9 mouse cellular contexts compared by ENCODE assay signal in genomic region chr17:65864742-65865141, GRCm38 (mm10). TPM values are rescaled to one million over a fixed set of nuclear protein-coding genes. Genes with fewer than 3 reads are reported as not detected.
DNase-seq lines count a peak whose midpoint lies in the region; ATAC-seq lines count a peak whose summit lies in the region.
"Had no signal": no experiment of that assay in that cellular context is flagged by ENCODE, and none has a peak within 500 bp of the region (broad histone marks: within the 10 kb centered on the region; RNA-seq: fewer than 3 reads in every experiment).

No protein-coding gene starts in this region.

- H3K27ac ChIP-seq in hindbrain, embryonic 11.5 days (ENCODE audit: low read depth, low read length) = no peak overlapping the region
- no peak overlapping the region for H3K27ac ChIP-seq in hindbrain, embryonic 13.5 days
- H3K27ac ChIP-seq in forebrain, embryonic 16.5 days (ENCODE audit: low read length) = no peak overlapping the region
- H3K27ac ChIP-seq: macrophage had no signal

- no peak overlapping the region for H3K4me2 ChIP-seq in hindbrain, embryonic 11.5 days (replicated peaks; ENCODE audit: low read depth, low read length)
- no peak overlapping the region for H3K4me2 ChIP-seq in hindbrain, embryonic 13.5 days
- H3K4me2 ChIP-seq in forebrain, embryonic 16.5 days (ENCODE audit: low read length) = no peak overlapping the region

- H3K4me1 ChIP-seq in hindbrain, embryonic 11.5 days (replicated peaks; ENCODE audit: control insufficient read depth, insufficient read depth, low read length) = no peaks in the 10 kb centered on the region
- H3K4me1 ChIP-seq in hindbrain, embryonic 13.5 days (replicated peaks) = no peaks in the 10 kb centered on the region; the same call in 1 of the 2 replicates
- H3K4me1 ChIP-seq in forebrain, embryonic 16.5 days (replicated peaks; ENCODE audit: control insufficient read depth, insufficient read depth, low read length) = no peaks in the 10 kb centered on the region

- no peak overlapping the region for H3K9ac ChIP-seq in hindbrain, embryonic 11.5 days (ENCODE audit: low read depth, low read length)
- H3K9ac ChIP-seq in hindbrain, embryonic 13.5 days = no peak overlapping the region
- H3K9ac ChIP-seq in forebrain, embryonic 16.5 days (replicated peaks; ENCODE audit: low read depth, low read length) = no peak overlapping the region

- no peak overlapping the region for H3K4me3 ChIP-seq in hindbrain, embryonic 11.5 days (ENCODE audit: low read depth, low read length)
- H3K4me3 ChIP-seq in hindbrain, embryonic 13.5 days = no peak overlapping the region
- H3K4me3 ChIP-seq in forebrain, embryonic 16.5 days (replicated peaks; ENCODE audit: low read length) = no peak overlapping the region

- 43% methylated on average over 4 of the region's 4 CpGs for WGBS in hindbrain, embryonic 11.5 days
- WGBS in hindbrain, embryonic 13.5 days = 47% methylated on average over 4 of the region's 4 CpGs
- WGBS in forebrain, embryonic 16.5 days = 41% methylated on average over 4 of the region's 4 CpGs

- no peaks in the 10 kb centered on the region for H3K27me3 ChIP-seq in hindbrain, embryonic 11.5 days (ENCODE audit: control insufficient read depth, insufficient read depth, low read length)
- H3K27me3 ChIP-seq in hindbrain, embryonic 13.5 days = no peaks in the 10 kb centered on the region
- H3K27me3 ChIP-seq in forebrain, embryonic 16.5 days (replicated peaks; ENCODE audit: control insufficient read depth, insufficient read depth, low read length) = no peaks in the 10 kb centered on the region

- 0 out of 2 replicates have a peak, but pooled peaks have one; percentile 22 for ATAC-seq in hindbrain, embryonic 11.5 days (ENCODE audit: low FRiP score)
- ATAC-seq in hindbrain, embryonic 13.5 days (ENCODE audit: low FRiP score) = no peak
- peak; percentile 55 for ATAC-seq in forebrain, embryonic 16.5 days
- ATAC-seq in megakaryocyte-erythroid progenitor cell, adult 5-6 weeks (replicated peaks; ENCODE audit: low FRiP score, low TSS enrichment, poor library complexity, severe bottlenecking) = peak; percentile 78

- no peaks in the 10 kb centered on the region for H3K9me3 ChIP-seq in hindbrain, embryonic 11.5 days (ENCODE audit: control insufficient read depth, low read length)
- no peaks in the 10 kb centered on the region for H3K9me3 ChIP-seq in hindbrain, embryonic 13.5 days
- H3K9me3 ChIP-seq in forebrain, embryonic 16.5 days (ENCODE audit: control insufficient read depth, low read length) = no peaks in the 10 kb centered on the region

- H3K36me3 ChIP-seq in hindbrain, embryonic 11.5 days (ENCODE audit: control insufficient read depth, insufficient read depth, low read length) = peaks cover 4% of the 10 kb centered on the region
- peaks cover 36% of the 10 kb centered on the region for H3K36me3 ChIP-seq in hindbrain, embryonic 13.5 days
- H3K36me3 ChIP-seq in forebrain, embryonic 16.5 days (ENCODE audit: control insufficient read depth, insufficient read depth) = peaks cover 7% of the 10 kb centered on the region

- DNase-seq in hindbrain, embryonic 11.5 days (ENCODE audit: low spot score) = peak; percentile 69
- peak; percentile 32 to 51 for DNase-seq in B cell, adult 2 months
- peak; percentile 64 for DNase-seq in Muller cell, postnatal 12 days (ENCODE audit: inconsistent ontology term)
- DNase-seq in gastrocnemius, adult 8-10 months (ENCODE audit: low spot score in 2 of 2) = no peak
- no peak for DNase-seq in urinary bladder, postnatal 4 days (ENCODE audit: low spot score in 2 of 2)

RNA-seq across cellular contexts. Expression of gene Ralbp1, which starts 20.9 kb away (rescaled TPM):
- 47.6 and 47.7 TPM in 2 replicates for polyA plus RNA-seq in hindbrain, embryonic 11.5 days (2014; fragmentation: Nextera tagmentation; extraction: Ambion mirVana)
- polyA plus RNA-seq in hindbrain, embryonic 13.5 days (2015; fragmentation: Nextera tagmentation; extraction: Ambion mirVana) = 56.1 and 58.3 TPM in 2 replicates
- polyA plus RNA-seq in forebrain, embryonic 16.5 days (2015; fragmentation: Nextera tagmentation; extraction: Ambion mirVana) = 48.8 and 55.6 TPM in 2 replicates
- 37.8 and 38.0 TPM in 2 replicates for total RNA-seq in megakaryocyte-erythroid progenitor cell, adult 5-6 weeks (2014; fragmentation: Nextera tagmentation)
- 85.0 and 96.0 TPM in 2 replicates for total RNA-seq in megakaryocyte-erythroid progenitor cell, adult 5-6 weeks (2017)
- total RNA-seq in gastrocnemius, adult 8-10 months (2022) = 10 to 100 TPM; 24.5 to 31.2 (median 28.6) TPM

Comparison
In these comparisons a context has a peak if more than half of its experiments do, and no peak if none do; other contexts are left out.
1. DNase-seq: peak in hindbrain, embryonic 11.5 days (single experiment), B cell, adult 2 months (2 of 2) and Muller cell, postnatal 12 days (single experiment); none in gastrocnemius, adult 8-10 months (0 of 2) and urinary bladder, postnatal 4 days (0 of 2).